Mouse (Mus musculus): ENCODE measurements at regions not wholly inside any gene's neighbourhood (a gene's known extent, or its start where the extent isn't known, plus 50 kb on each side); places are given as distances from the start of the nearest gene placed in this dataset.

GRCm38 (mm10) chr1:163190841-163191240 is 105.4 kb upstream of the Mroh9 start:
- TF ChIP-seq SMC3 (IDR thresholded peaks at IDR 0.05; ENCODE audit: low read depth, low read length): no peak
- no peak for TF ChIP-seq CHD2 (IDR thresholded peaks at IDR 0.05; ENCODE audit: low read length)
- TF ChIP-seq HCFC1 (IDR thresholded peaks at IDR 0.05; ENCODE audit: low read depth, low read length): no peak
- no peak for TF ChIP-seq CTCF (conservative IDR thresholded peaks at IDR 0.05 in 1 of 2, IDR thresholded peaks at IDR 0.05 in 1 of 2; ENCODE audit: low read depth in 2 of 2, low read length in 2 of 2)
- no peak for TF ChIP-seq CHD1 (IDR thresholded peaks at IDR 0.05; ENCODE audit: low read depth, low read length)
- no peak for TF ChIP-seq ZC3H11A (IDR thresholded peaks at IDR 0.05; ENCODE audit: low read depth, low read length)
- TF ChIP-seq SIN3A (IDR thresholded peaks at IDR 0.05; ENCODE audit: low read length): no peak
- TF ChIP-seq IRF4 (IDR thresholded peaks at IDR 0.05; ENCODE audit: low read depth, low read length): no peak
- TF ChIP-seq NELFE (IDR thresholded peaks at IDR 0.05; ENCODE audit: low read depth, low read length): no peak
- H3K9ac ChIP-seq (ENCODE audit: insufficient read depth, low read depth): no peak overlapping the region
- no peak for DNase-seq (ENCODE audit: extremely low read depth)
- dilution Hi-C loops (cut with MboI; ENCODE audit: extremely low pct_ligation_motif_present, extremely low pct_unique_long_range_greater_than_20kb, low sequenced_read_pairs) (no loop called here), in situ Hi-C loops (cut with MboI; ENCODE audit: low pct_ligation_motif_present, low pct_unique_long_range_greater_than_20kb, low sequenced_read_pairs) (no loop called here)
- no peaks in the 10 kb centered on the region for H3K36me3 ChIP-seq (replicated peaks in 1 of 2; ENCODE audit: control insufficient read depth in 1 of 2, insufficient read depth in 1 of 2, low read length in 1 of 2)
- H3K79me2 ChIP-seq (replicated peaks; ENCODE audit: control insufficient read depth, extremely low read depth, insufficient read depth, poor library complexity, severe bottlenecking): no peaks in the 10 kb centered on the region
- no peaks in the 10 kb centered on the region for H3K27me3 ChIP-seq (replicated peaks)
- H3K4me2 ChIP-seq (ENCODE audit: insufficient read depth, low read depth, poor library complexity, severe bottlenecking): no peak overlapping the region
- no peak overlapping the region for H3K27ac ChIP-seq (ENCODE audit: insufficient read depth, low read depth)
- H3K4me3 ChIP-seq (replicated peaks in 1 of 3; ENCODE audit: low read depth in 2 of 3, low read length in 2 of 3, poor library complexity in 1 of 3): no peak overlapping the region
- no peaks in the 10 kb centered on the region for H3K4me1 ChIP-seq (ENCODE audit: control insufficient read depth in 1 of 2, insufficient read depth in 2 of 2)
- no peaks in the 10 kb centered on the region for H3K9me3 ChIP-seq (replicated peaks; ENCODE audit: low read length)

- no peaks in the 10 kb centered on the region for H3K27me3 ChIP-seq (replicated peaks)
- in situ Hi-C loops (cut with MboI; ENCODE audit: low pct_ligation_motif_present, low pct_unique_long_range_greater_than_20kb, low sequenced_read_pairs) (no loop called here), dilution Hi-C loops (cut with MboI; ENCODE audit: extremely low pct_ligation_motif_present, extremely low pct_unique_long_range_greater_than_20kb, low sequenced_read_pairs) (no loop called here)
- no peak overlapping the region for H3K4me3 ChIP-seq (replicated peaks in 1 of 3; ENCODE audit: low read depth in 2 of 3, low read length in 2 of 3, poor library complexity in 1 of 3)
- no peaks in the 10 kb centered on the region for H3K36me3 ChIP-seq (replicated peaks in 1 of 2; ENCODE audit: control insufficient read depth in 1 of 2, insufficient read depth in 1 of 2, low read length in 1 of 2)
- H3K4me2 ChIP-seq (ENCODE audit: insufficient read depth, low read depth, poor library complexity, severe bottlenecking): no peak overlapping the region
- no peaks in the 10 kb centered on the region for H3K4me1 ChIP-seq (ENCODE audit: control insufficient read depth in 1 of 2, insufficient read depth in 2 of 2)
- no peaks in the 10 kb centered on the region for H3K9me3 ChIP-seq (replicated peaks; ENCODE audit: low read length)
- no peak overlapping the region for H3K9ac ChIP-seq (ENCODE audit: insufficient read depth, low read depth)
- no peak for DNase-seq (ENCODE audit: extremely low read depth)
- H3K27ac ChIP-seq (ENCODE audit: insufficient read depth, low read depth): no peak overlapping the region
- no peaks in the 10 kb centered on the region for H3K79me2 ChIP-seq (replicated peaks; ENCODE audit: control insufficient read depth, extremely low read depth, insufficient read depth, poor library complexity, severe bottlenecking)
- TF ChIP-seq TBP (conservative IDR thresholded peaks at IDR 0.05; ENCODE audit: low read depth, low read length): no peak
- TF ChIP-seq GABPA (IDR thresholded peaks at IDR 0.05; ENCODE audit: insufficient replicate concordance, low read depth, low read length): no peak
- no peak for TF ChIP-seq UBTF (IDR thresholded peaks at IDR 0.05; ENCODE audit: low read depth, low read length)
- no peak for TF ChIP-seq USF1 (IDR thresholded peaks at IDR 0.05; ENCODE audit: low read depth, low read length)
- TF ChIP-seq ZMIZ1 (IDR thresholded peaks at IDR 0.05; ENCODE audit: low read depth, low read length): no peak
- no peak for TF ChIP-seq ELF1 (IDR thresholded peaks at IDR 0.05; ENCODE audit: low read depth, low read length)
- no peak for TF ChIP-seq MXI1 (IDR thresholded peaks at IDR 0.05; ENCODE audit: low read depth, low read length)
- TF ChIP-seq ZKSCAN1 (IDR thresholded peaks at IDR 0.05; ENCODE audit: borderline replicate concordance, low read depth, low read length): no peak
- no peak for TF ChIP-seq MYC (IDR thresholded peaks at IDR 0.05; ENCODE audit: low read depth, low read length)
- no peak for TF ChIP-seq POLR2A (IDR thresholded peaks at IDR 0.05; ENCODE audit: low read depth, low read length)
- no peak for TF ChIP-seq CTCF (conservative IDR thresholded peaks at IDR 0.05 in 1 of 2, IDR thresholded peaks at IDR 0.05 in 1 of 2; ENCODE audit: low read depth in 2 of 2, low read length in 2 of 2)
- no peak for TF ChIP-seq MAZ (IDR thresholded peaks at IDR 0.05; ENCODE audit: low read depth, low read length)
- no peak for TF ChIP-seq MEF2A (IDR thresholded peaks at IDR 0.05; ENCODE audit: borderline replicate concordance, low read depth, low read length)
- no peak for TF ChIP-seq TCF12 (IDR thresholded peaks at IDR 0.05; ENCODE audit: low read depth, low read length)
- no peak for TF ChIP-seq KAT2A (IDR thresholded peaks at IDR 0.05; ENCODE audit: insufficient replicate concordance, low read length)
Measured at GRCm38 (mm10) chr1:163181851-163182250, 96.4 kb upstream of the Mroh9 start.
